Mouse (Mus musculus): ENCODE measurements around the gene Zfand2b.

DNA sequence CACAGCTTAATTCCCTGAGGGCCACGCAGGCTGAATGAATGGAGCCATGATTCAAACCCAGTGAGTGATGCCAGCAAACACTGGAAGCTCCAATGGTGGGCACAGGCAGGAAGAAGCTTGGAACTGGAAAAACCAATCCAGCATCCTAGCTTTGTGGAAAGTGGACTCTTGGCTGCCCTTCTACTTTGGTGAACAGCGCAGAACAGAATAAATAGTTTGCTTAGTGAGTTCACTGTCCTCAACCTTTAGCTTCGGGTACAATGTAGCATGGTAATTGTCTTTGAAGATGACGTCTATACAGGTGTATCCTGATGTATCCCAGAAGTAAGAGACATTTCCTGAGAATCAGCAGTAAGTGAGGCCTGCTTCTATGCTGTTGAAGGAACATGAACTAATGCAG is 19.7 kb upstream of the Zfand2b start:
- TF ChIP-seq POLR2A (IDR thresholded peaks at IDR 0.05; ENCODE audit: control insufficient read depth, low read depth, low read length) = no peak
- TF ChIP-seq CTCF (IDR thresholded peaks at IDR 0.05; ENCODE audit: control insufficient read depth, insufficient read depth, insufficient replicate concordance, low read depth, low read length) = no peak

Measured in testis, adult 2 months (tissue).